Mouse (Mus musculus) intestine, embryonic 16.5 days (tissue): ENCODE data around the gene Khk. TPM values are rescaled to one million over a fixed set of nuclear protein-coding genes. Genes with fewer than 3 reads are reported as not detected.

Experiments
- ATAC-seq: fragments of 200-750 bp; cut with Nextera tagmentation; 2 replicates; pipeline ENCODE4 v1.8.0; 2017; ENCODE audit warnings: moderate TSS enrichment, moderate library complexity
- H3K27ac ChIP-seq: fragments of 300-500 bp; sonication (generic); 2 replicates; pipeline ENCODE4 v1.5.1; 2014; ENCODE audit warnings: mild to moderate bottlenecking, low read length
- H3K27me3 ChIP-seq: fragments of 300-500 bp; sonication (generic); replicated peaks from 2 replicates; pipeline ENCODE4 v1.6.1; 2014; ENCODE audit warnings: low read length, control low read depth, mixed read lengths; ENCODE audit not compliant: control insufficient read depth, insufficient read depth
- H3K36me3 ChIP-seq: fragments of 300-500 bp; sonication (generic); 2 replicates; pipeline ENCODE4 v1.6.1; 2014; ENCODE audit warnings: low read length, control low read depth; ENCODE audit not compliant: control insufficient read depth, insufficient read depth
- H3K4me1 ChIP-seq: fragments of 300-500 bp; sonication (generic); 2 replicates; pipeline ENCODE4 v1.6.1; 2014; ENCODE audit warnings: low read length, control low read depth, mixed read lengths; ENCODE audit not compliant: control insufficient read depth, insufficient read depth
- H3K4me2 ChIP-seq: fragments of 300-500 bp; sonication (generic); 2 replicates; pipeline ENCODE4 v1.6.1; 2014; ENCODE audit warnings: low read depth, low read length, control low read depth
- H3K4me3 ChIP-seq: fragments of 300-500 bp; sonication (generic); 2 replicates; pipeline ENCODE4 v1.5.1; 2014; ENCODE audit warnings: mild to moderate bottlenecking, low read length
- H3K9ac ChIP-seq: fragments of 300-500 bp; sonication (generic); 2 replicates; pipeline ENCODE4 v1.6.1; 2014; ENCODE audit warnings: low read depth, low read length
- H3K9me3 ChIP-seq: fragments of 300-500 bp; sonication (generic); 2 replicates; pipeline ENCODE4 v1.6.1; 2016; ENCODE audit warnings: low read length, control low read depth; ENCODE audit not compliant: control insufficient read depth
- WGBS: fragments of 180-500 bp; shearing (Covaris S2); extraction: QIAGEN DNeasy Blood & Tissue Kit; methylation state at CpG from one replicate; pipeline ENCODE4 v1.1.7; 2014; 5-methylcytosine and 5-hydroxymethylcytosine counted together
- polyA plus RNA-seq: library from polyadenylated mRNA; unstranded; fragments of >200 nt; fragmentation: Nextera tagmentation; extraction: Ambion mirVana; gene quantifications from 2 replicates; pipeline ENCODE4 v1.2.1, GENCODE M21; 2015

Gene Khk
- polyA plus RNA-seq, 1 experiment from 2014 or later: 26.9 TPM

DNA sequence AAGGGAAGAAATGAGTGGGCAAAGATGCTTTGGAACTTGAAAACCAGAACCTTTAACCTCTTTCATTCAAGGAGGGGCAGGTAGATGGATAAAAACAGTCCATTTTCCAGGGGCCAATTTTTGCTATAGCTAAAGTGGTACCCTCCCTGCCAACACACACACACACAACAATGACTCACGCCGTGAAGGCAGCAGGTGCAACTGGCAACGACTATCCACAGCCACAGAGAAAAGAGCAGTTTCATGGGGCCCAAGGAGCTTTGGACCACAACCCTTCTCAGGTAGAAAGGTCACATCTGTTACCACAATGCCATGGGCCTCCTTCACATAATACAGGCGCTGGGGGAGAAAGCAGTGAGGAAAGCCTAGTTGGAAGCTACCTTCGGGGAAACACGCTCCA is 34.5 kb downstream of the Khk start:
- no peaks in the 10 kb centered on the region for H3K9me3 ChIP-seq
- H3K4me3 ChIP-seq: no peak overlapping the region
- no peak overlapping the region for H3K9ac ChIP-seq
- no peaks in the 10 kb centered on the region for H3K27me3 ChIP-seq
- no peak overlapping the region for H3K4me2 ChIP-seq
- WGBS: 95% methylated on average over 6 of the region's 6 CpGs
- peaks cover 35% of the 10 kb centered on the region for H3K36me3 ChIP-seq
- no peak overlapping the region for H3K27ac ChIP-seq
- H3K4me1 ChIP-seq: peaks cover 19% of the 10 kb centered on the region
- no peak for ATAC-seq

DNA sequence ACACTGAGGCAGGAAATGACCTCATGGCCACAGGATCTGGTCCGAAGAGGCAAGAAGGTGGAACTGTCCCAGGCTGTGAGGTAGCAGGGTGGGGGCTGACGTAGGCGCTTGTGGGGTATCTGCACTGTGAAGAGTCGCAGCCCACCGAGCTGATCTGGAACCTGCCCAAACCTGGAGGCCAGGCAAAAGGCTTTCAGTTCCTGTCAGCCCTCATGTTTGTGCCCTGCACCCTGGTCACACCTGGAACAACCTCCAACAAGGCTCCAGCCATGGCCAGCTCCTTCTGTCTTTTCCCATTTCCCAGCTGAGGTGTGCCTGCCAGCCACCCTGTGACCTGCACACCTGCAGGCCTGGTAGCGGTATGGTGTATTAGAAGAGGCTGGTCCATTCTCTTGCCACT is 36.7 kb downstream of the Khk start:
- Histone ChIP-seq H3K4me1 (peaks cover 19% of the 10 kb centered on the region), H3K27ac (no peak overlapping the region), H3K36me3 (peaks cover 29% of the 10 kb centered on the region), H3K27me3 (no peaks in the 10 kb centered on the region), H3K4me3 (peak overlapping the region; percentile 83), H3K9me3 (no peaks in the 10 kb centered on the region), H3K9ac (no peak overlapping the region), H3K4me2 (peak overlapping the region; percentile 78)
- WGBS: 95% methylated on average over 6 of the region's 6 CpGs
- ATAC-seq: no peak

DNA sequence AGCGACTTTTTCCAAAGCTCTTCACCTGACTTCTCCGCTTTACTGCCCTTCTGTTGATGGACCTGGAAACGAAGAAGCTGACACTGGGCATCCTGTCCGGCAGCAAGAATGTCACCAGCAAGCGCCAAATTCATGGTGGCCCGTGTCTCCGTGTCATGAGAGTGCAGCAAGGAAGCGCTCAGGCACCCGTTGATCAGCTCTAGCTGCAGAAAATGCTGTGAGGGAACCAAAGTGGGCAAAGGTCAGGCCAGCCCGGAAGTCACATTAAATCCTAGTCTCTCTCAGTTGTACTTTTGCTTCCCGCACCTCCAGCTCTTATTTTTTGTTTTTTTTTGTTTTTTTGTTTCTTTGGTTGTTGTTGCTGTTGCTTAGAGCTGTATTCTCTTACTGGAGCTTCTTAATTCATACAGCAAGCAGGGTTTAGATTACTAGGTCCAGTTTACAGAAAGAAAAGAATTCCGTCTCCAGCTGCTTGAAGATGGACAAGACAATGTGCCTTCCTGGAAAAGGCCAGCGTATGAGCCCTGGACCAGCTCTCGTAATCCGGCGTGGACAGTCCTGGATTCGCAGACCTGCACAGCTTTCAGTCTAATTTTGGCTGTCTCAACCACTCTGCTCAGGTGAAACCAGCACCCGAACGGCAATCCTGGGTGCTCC is 38.1 kb downstream of the Khk start:
- peak; percentile 45; the same call in 1 of the 2 replicates for ATAC-seq
- Histone ChIP-seq H3K9me3 (no peaks in the 10 kb centered on the region), H3K27me3 (no peaks in the 10 kb centered on the region), H3K27ac (peak overlapping the region; percentile 90), H3K4me3 (peak overlapping the region; percentile 83), H3K9ac (peak overlapping the region; percentile 96), H3K4me2 (peak overlapping the region; percentile 78), H3K4me1 (peaks cover 19% of the 10 kb centered on the region), H3K36me3 (peaks cover 22% of the 10 kb centered on the region)
- WGBS: 19% methylated on average over 19 of the region's 19 CpGs

DNA sequence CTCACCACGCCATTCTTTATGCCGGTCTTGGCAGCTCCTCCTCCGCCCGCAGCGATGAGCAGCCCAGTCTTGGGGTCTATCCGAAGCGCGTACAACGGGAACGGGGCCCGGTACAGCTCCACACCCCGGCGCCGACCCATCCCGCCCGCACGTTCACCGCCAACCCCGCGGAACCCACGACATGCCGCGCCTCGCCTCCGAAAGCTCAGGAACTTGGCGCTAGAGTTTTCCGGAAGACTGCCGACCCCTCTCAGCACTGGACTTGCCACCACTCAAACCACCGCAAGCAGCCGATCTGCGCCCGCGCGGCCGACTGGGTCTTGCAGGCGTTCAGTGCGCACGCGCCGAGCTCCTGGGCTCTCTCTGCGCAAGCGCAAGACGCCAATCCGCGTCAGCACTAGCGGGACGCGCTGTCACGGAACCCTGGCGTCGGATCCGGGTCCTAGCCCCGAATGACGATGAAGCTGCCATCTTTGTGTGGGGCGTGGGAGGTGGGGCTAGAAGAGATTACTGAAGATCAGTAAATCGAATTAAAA is 38.8 kb downstream of the Khk start, which contains the start of gene Preb:
Gene Preb (minus strand): TSS at position 396 of the 536 bp plus-strand sequence.
- ATAC-seq: peak; percentile 96
- Histone ChIP-seq H3K36me3 (peaks cover 15% of the 10 kb centered on the region), H3K9me3 (no peaks in the 10 kb centered on the region), H3K4me1 (peaks cover 19% of the 10 kb centered on the region), H3K9ac (peak within 1 kb of the TSS; percentile 96), H3K4me2 (peak within 1 kb of the TSS; percentile 78), H3K4me3 (peak within 1 kb of the TSS; percentile 83), H3K27ac (peak within 1 kb of the TSS; percentile 90), H3K27me3 (no peaks in the 10 kb centered on the region)
- WGBS: under 1% methylated on average over 56 of the region's 56 CpGs

DNA sequence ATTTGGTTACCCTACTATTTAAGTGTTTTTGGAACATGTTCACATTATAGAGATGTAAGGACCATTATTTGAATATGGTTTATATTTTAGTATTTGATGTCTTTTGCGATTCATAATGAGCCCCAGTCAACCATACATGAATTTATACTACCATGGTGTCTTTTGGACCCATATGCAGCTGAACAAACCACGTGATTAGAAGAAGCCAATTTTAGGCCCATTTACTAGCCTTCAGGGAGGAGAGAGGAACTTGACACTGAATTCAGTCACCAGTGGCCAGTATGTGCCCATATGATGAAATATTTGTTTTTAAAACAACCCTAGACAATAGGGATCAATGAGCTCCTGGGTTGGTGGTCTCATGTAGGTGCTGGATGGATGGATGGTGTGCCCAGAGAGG is 39.6 kb downstream of the Khk start:
- 86% methylated on average over 2 of the region's 2 CpGs for WGBS
- Histone ChIP-seq H3K9me3 (no peaks in the 10 kb centered on the region), H3K36me3 (peaks cover 9% of the 10 kb centered on the region; the same call in 1 of the 2 replicates), H3K4me3 (peak overlapping the region; percentile 83), H3K27ac (no peak overlapping the region), H3K9ac (peak overlapping the region; percentile 96; the same call in 1 of the 2 replicates), H3K27me3 (no peaks in the 10 kb centered on the region), H3K4me1 (peaks cover 19% of the 10 kb centered on the region), H3K4me2 (peak overlapping the region; percentile 63)
- no peak for ATAC-seq

DNA sequence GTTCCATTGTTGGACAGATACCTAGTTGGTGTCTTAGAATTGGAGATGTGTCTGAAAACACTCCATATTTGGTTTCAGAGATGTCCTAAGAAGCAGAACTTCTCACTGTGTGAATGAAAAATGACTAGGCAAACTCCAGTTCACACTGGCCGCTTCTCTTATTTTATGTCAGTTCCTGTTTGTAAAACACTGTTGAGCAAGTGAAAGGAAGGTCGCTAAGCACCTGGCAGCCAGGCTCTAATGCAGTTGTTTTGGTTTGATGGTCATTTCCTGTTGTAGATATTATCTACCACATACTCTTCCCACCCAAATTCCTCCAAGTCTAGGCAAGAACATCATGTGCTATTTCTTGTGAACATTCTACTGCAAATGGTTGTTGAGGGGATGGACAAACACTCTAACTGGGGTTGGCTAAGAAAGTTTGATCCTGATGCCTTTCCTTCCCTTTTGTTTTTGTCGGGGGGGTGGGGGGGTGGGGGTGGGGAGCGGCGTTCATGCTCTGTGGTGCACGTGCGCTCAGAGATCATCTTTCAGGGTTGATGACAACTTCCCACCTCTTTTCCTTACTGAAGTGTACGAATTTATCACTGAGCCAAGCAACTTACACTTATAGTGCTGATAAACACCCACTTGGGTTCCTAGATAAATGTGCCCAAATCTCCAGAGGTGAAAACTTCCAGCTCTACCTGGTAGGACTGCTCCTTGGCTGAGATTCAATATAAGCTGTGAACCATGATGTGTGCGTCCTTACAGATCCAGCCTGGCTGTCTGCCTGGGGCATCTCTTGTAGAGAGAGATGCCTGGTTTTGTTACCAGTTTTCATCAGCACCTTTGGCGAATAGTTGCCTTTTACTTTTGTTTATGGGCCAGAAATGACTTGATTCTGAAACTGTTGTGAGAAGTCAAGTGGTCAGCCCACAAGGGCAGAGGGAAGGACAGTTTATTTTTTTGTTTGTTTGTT is 40.6 kb downstream of the Khk start:
- H3K9me3 ChIP-seq: no peaks in the 10 kb centered on the region
- 0 out of 2 replicates have a peak, but pooled peaks cover 6% of the 10 kb centered on the region for H3K36me3 ChIP-seq
- no peak overlapping the region for H3K27ac ChIP-seq
- no peak overlapping the region for H3K4me3 ChIP-seq
- ATAC-seq: no peak
- 72% methylated on average over 10 of the region's 10 CpGs for WGBS
- H3K4me1 ChIP-seq: peaks cover 19% of the 10 kb centered on the region
- H3K27me3 ChIP-seq: no peaks in the 10 kb centered on the region
- no peak overlapping the region for H3K9ac ChIP-seq
- no peak overlapping the region for H3K4me2 ChIP-seq

- no peak overlapping the region for H3K27ac ChIP-seq
- H3K9ac ChIP-seq: no peak overlapping the region
- no peak overlapping the region for H3K4me3 ChIP-seq
- no peaks in the 10 kb centered on the region for H3K9me3 ChIP-seq
- H3K36me3 ChIP-seq: no peaks in the 10 kb centered on the region
- no peak overlapping the region for H3K4me2 ChIP-seq
- WGBS: 72% methylated on average over 3 of the region's 3 CpGs
- no peak for ATAC-seq
- H3K4me1 ChIP-seq: peaks cover 14% of the 10 kb centered on the region
- no peaks in the 10 kb centered on the region for H3K27me3 ChIP-seq
Observed at GRCm38 (mm10) chr5:30963916-30964315, 42.7 kb downstream of the Khk start.

- Histone ChIP-seq H3K9me3 (no peaks in the 10 kb centered on the region), H3K4me3 (no peak overlapping the region), H3K9ac (no peak overlapping the region), H3K36me3 (no peaks in the 10 kb centered on the region), H3K4me1 (peaks cover 19% of the 10 kb centered on the region), H3K27ac (no peak overlapping the region), H3K27me3 (no peaks in the 10 kb centered on the region), H3K4me2 (no peak overlapping the region)
- WGBS: 83% methylated on average over 4 of the region's 4 CpGs
- no peak for ATAC-seq
Observed at GRCm38 (mm10) chr5:30966189-30966588, 45.0 kb downstream of the Khk start.

DNA sequence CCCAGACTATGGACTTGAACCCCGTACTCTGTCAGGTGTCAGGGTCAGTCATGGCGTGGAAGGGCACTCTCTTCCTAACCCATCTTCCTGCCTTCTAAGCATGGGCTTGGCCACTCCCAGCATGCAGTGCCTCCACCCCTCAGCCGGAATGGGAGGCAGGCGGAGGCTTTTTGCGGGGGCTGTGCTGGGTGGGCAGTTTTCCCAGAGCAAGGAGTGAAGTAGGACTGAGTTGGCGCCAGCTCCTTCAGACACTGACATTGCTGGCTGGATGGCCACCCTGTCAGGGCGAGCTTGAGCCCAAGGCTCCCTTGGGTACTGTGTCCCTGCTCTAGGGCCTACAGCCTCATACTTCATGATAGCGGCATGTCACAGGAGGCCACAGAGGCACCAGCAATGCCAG is 47.2 kb downstream of the Khk start, which contains the start of gene Tcf23:
Gene Tcf23 (plus strand): TSS at position 247 of the 400 bp plus-strand sequence.
- Histone ChIP-seq H3K27me3 (no peaks in the 10 kb centered on the region), H3K27ac (peak within 1 kb of the TSS; percentile 60)

More for the DNA sequence above, 47.2 kb downstream of the Khk start, which contains the start of gene Tcf23:
- no peaks in the 10 kb centered on the region for H3K9me3 ChIP-seq
- no peak within 1 kb of the TSS for H3K9ac ChIP-seq
- H3K36me3 ChIP-seq: no peaks in the 10 kb centered on the region
- peaks cover 19% of the 10 kb centered on the region for H3K4me1 ChIP-seq
- H3K4me2 ChIP-seq: 0 out of 2 replicates have a peak within 1 kb of the TSS, but pooled peaks have one; percentile 26
- 70% methylated on average over 8 of the region's 8 CpGs for WGBS
- no peak for ATAC-seq
- no peak within 1 kb of the TSS for H3K4me3 ChIP-seq
